Mouse (Mus musculus) heart, postnatal 36 days (tissue): Measurements from ENCODE around the gene Zdhhc17. TPM values are rescaled to one million over a fixed set of nuclear protein-coding genes. Genes with fewer than 3 reads are reported as not detected.

ENCODE experiments used
- DNase-seq, 2 experiments: peaks; one replicate each; pipeline ENCODE4 v3.0.0; 2021 to 2022
- intact Hi-C: fragments of 180-260 bp; cut with DNase I; formaldehyde crosslinking; loops from one replicate; pipeline ENCODE4 v1.15.1; 2025
- total RNA-seq, 2 experiments: library from RNA; stranded (reverse); gene quantifications; 2 replicates each; pipeline ENCODE4 v1.2.3; 2021

The Zdhhc17 gene
- total RNA-seq, 2 experiments from 2014 or later: 24.7 to 27.7 TPM

DNA sequence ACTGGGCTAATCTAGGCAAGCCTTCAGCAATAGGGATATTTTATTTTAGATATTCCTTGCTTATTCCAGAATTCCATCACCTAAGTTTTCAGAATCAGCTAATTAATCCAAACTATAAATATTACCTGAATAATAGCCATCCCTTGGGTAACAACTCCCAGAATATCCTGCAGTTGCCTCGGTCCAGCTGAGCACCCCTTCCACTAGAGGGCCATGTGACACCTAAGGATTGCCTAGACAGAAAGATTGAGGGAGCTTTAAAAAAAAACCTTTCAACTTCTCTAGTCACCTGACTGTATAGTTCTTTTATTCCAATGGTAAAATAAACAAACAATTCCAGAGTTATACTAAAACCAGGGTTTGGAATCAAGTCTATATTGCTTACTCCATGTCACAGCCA is 47.8 kb downstream of the Zdhhc17 start:
- intact Hi-C loops: no loop called here
- no peak for DNase-seq

DNA sequence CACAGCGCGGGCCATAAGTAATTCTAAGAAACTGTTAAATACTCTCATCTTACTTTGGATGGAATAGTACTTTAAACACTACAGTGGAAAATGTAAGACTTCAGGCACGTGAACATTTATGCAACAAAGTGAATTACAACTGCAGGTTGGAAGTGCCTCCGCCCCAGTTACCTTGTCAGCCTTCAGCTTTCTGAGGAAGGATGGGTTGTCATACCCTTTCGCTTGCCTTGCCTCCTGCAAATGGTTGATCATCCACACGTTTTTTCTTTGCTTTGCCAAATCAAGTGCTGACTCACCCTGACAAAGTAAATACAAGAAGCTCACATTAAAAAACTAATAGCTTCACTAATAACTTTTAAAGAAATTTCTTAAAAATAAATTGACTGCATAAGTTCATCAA is 49.1 kb downstream of the Zdhhc17 start:
- intact Hi-C loops: no loop called here
- DNase-seq: no peak

DNA sequence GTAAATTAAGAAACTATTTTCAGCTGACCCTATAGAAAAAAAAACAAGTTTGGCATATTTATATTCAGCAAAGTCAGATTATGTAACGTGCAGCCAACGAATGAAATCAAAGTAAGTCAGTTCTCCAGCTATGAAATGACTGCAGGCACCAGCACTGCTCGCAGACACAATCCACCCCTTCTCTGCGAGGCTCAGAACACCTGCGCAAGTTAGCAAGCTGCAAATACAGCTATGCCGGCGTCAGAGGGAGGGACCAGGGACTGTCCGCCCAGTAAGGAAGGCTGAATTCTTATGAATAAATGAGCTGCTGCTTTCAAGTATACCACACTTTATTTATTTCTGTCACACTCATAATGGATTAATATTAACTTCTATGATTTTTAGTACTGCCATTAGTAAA is 50.2 kb downstream of the Zdhhc17 start:
- intact Hi-C loops: no loop called here
- no peak for DNase-seq

DNA sequence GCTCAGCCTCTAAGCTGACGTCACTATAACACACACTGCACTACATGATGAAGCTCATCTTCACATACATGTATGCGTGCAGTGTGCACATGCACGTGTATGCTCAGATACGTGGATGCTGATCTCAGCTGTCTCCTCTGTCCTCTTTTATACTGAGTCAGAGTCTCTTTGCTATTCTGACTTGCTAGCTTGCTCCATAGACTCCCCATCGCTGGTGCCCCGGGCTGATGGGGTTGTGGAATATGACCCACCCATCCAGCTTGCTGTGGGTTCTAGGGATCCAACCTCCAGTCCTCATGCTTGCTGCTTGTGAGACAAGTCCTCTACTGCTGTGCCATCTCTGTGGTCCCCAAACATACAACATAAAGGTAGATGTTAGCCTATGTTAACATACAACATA is 51.1 kb downstream of the Zdhhc17 start:
- DNase-seq: no peak
- intact Hi-C loops: no loop called here

DNA sequence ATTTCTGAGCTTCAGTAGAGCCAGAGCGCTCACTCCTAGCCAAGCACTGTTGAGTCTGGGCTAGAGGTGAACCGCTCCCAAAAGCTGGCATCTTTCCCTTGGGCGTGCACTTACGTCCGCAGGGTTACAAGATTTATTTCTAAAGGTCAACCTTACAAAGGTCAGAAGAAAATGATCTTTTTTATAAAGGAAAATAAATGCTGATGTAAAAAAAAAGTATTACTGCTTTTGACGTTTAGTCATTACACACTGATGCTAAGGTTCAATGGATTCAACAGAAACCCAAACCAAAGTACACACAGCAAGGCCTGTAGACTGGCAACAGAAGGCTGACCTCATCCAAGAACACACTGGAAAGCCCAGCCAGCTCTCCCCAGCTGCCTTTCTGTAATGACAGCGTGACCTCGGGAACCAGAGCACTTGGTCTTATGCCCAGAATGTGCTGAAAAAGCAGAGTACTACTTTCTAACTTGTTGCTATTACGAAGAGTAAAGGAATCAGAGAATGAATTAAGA is 56.9 kb downstream of the Zdhhc17 start:
- intact Hi-C loops: loop anchor here (5.0 kb wide), 1 partner anchor 36 kb away; the partner anchor contains the start of gene Csrp2
- DNase-seq: peak; percentile 67 to 73

DNA sequence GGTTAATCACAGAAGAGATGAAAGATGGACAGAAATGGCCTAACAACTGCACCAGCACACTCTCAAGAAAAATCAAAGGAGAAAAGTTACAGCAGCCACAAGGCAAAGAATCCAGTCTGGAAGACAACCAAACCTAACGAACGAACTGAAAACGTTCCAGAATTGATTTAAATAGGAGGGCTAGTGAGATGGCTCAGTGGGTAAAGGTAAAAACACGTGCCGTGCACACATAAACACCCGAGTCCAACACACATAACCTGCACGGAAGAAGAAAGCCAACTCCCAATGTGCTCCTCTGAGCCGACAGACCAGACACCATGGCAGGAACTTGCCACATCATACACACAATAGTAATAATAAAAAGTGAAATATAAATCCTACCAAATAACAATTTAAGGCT is 57.7 kb downstream of the Zdhhc17 start:
- DNase-seq: no peak
- intact Hi-C loops: loop anchor here (5.0 kb wide), 1 partner anchor 35 kb away; the partner anchor contains the start of gene Csrp2

DNA sequence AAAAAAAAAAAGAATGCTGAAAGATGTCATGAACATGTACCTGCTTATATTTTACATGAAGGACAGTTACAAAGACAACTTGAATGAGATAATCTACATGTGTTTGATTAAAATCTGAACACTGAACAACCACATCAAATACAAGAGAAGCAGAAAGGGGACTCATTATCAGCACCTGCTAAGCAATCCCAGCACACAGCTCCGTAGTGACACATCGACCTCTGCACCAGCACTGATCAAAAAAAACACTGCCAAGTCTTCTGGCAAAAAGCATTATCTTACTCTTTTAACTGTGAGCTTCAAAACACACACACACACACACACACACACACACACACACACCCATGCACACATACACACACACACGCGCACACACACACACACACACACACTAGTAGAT is 58.2 kb downstream of the Zdhhc17 start:
- DNase-seq: no peak
- intact Hi-C loops: loop anchor here (5.0 kb wide), 1 partner anchor 34 kb away; the partner anchor contains the start of gene Csrp2

DNA sequence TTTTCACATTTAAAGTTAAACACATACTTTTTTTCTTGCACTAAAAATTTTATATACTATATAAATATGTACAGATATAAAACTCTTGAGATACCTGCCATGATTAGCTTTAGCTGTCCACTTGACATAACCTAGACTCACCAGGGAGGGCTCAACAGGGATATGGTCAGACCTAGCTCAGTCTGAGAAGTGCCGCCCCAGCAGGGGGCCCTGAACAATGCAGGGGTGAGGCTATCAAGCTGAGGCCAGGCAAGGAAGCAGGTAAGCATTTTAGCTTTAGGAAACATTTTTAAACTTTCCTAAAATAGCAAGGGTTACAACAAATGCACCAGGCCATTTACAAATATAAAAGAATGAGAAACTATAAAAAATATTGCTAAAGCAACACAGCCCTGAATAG is 58.8 kb downstream of the Zdhhc17 start:
- DNase-seq: no peak
- intact Hi-C loops: loop anchor here (5.0 kb wide), 1 partner anchor 34 kb away; the partner anchor contains the start of gene Csrp2

DNA sequence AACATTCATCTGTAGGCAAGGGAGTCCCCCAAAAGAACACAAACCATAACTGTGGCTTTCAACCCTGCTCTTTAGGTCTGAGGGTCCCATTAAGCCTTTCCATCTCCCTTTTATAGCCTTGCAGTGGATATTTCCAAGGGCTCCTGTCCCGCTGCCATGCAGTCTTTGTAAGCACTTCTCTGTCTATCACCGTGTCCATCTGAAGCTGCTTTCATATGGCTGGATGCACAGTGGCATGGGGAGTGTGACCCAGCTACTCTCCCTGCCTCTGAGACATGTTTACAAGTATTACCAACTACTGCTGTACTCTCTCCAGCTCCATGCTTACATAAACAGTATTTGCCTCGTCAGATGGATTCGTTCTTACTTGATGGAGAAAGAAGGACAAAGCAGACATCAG is 62.4 kb downstream of the Zdhhc17 start:
- no peak for DNase-seq
- intact Hi-C loops: no loop called here

DNA sequence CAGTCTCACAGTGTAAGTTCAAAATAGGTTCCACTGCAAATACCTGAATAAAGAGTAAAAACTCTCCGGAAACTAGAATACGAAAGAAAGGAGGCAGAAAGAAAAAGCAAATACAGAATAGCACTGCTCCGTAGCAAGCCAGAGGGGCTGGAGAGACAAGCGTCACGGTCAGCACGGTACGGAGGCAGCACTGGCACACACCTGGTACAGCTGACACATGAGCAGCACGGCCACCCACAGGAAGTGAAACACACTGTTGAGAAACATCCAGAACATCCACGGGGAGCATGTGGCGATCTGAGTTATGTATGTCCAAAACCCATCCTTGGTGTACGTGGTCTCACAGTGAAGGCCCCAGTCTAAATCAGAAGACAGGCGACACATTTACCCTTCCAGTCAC is 64.0 kb downstream of the Zdhhc17 start:
- intact Hi-C loops: no loop called here
- DNase-seq: no peak

DNA sequence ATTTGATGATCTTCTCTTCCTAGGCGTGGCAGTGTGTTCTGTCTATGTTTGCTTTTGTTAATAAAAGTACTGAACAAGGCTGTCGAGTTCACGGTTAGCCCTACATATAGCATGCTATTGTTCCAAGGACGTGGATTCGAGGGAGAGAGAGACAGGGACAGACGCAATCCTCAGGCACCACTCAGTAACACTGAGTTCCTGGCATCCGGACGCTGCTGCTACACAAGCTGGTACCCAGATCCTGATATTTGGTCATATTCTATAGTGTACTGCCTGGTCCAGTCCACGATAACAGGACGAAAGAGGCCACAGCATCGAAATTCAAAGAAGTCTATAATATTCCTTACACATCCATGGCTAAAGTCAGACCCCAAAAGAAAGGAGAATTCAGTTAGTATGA is 65.8 kb downstream of the Zdhhc17 start:
- intact Hi-C loops: no loop called here
- DNase-seq: no peak

DNA sequence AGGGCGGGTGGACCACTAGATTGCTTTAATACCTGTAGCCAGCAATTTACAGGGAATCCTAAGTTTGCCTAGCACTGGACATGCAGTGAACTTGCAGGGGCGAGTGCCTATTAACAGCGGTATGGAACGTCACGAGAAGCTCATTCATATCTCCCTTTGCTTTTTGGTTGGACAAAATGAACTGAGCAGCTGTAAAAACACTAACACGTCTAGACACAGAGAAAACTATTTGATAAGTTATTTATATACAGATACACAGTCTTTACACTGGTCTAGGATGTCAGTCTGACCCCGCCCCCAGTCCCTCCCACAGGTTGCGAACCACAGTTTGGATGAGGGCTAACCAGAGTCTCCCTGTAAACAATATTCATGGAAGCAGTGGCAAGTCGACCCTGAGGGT is 67.1 kb downstream of the Zdhhc17 start:
- intact Hi-C loops: no loop called here

DNA sequence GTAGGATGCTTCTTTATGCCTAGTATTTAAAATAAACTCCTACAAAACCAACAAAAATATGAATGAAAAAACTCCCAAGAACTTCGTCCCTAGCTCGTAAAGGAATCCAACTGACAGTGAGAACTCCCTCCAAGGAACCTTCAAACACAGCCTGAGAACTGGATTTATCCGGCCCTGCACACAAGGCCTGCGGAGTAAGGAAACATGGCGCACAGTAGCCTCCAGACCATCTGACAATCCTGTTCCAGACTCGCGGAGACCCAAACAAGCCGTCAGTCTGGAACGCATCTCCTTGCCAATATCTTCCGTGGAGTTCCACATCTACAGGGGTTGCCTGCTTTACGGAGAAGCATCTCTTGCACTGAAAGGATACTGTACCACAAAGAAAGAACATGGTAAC is 68.0 kb downstream of the Zdhhc17 start:
- intact Hi-C loops: no loop called here

More for the DNA sequence above, 67.1 kb downstream of the Zdhhc17 start:
- no peak for DNase-seq

DNA sequence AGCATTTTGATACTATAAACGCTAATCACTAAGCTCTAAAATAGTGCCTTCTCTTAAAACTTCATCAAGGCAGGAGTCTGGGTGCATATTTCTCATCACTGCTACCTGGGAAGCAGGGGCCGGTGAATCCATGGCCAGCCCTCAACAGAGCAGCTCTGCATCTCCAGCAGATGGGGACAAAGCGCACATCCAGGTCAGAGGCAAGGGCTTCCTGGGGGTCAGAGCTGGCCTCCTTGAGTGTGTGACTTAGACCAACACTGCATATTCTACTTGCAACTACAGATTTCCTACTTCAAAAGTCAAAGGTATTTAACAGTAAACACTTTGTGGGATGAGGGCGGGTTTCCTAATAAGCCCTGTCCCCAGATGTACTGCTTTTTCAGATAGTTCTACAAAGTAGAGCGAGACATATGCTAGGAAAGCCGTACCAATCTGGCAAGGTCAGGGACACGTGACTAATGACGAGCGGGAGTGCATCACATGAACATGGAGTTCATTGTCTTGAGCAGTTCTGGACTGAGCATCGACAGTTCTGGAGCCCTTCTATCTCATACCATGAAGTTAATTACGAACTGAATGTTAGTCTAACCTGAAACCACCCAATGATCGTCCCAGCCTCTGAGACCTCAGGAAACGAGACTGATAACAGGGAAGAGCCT is 69.1 kb downstream of the Zdhhc17 start:
- intact Hi-C loops: no loop called here
- no peak for DNase-seq

More for the DNA sequence above, 68.0 kb downstream of the Zdhhc17 start:
- no peak for DNase-seq

DNA sequence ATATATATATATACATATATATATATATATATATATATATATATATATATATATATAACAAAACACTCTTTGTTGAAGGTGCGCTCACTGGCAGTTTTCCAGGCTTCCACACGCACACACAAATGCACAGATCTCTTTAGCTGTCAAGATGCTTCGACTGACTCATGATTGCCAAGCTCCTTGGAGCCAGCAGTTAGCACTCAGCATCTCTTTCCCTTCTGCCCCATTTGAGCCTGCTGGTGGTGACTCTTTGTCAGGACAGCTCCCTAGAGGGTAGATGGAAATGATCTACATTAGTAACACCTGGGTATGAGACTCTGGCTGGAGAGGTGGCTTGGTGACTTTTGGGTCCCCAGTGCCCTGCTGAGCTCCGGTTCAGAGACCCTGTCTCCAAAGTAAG is 70.2 kb downstream of the Zdhhc17 start:
- intact Hi-C loops: no loop called here

DNA sequence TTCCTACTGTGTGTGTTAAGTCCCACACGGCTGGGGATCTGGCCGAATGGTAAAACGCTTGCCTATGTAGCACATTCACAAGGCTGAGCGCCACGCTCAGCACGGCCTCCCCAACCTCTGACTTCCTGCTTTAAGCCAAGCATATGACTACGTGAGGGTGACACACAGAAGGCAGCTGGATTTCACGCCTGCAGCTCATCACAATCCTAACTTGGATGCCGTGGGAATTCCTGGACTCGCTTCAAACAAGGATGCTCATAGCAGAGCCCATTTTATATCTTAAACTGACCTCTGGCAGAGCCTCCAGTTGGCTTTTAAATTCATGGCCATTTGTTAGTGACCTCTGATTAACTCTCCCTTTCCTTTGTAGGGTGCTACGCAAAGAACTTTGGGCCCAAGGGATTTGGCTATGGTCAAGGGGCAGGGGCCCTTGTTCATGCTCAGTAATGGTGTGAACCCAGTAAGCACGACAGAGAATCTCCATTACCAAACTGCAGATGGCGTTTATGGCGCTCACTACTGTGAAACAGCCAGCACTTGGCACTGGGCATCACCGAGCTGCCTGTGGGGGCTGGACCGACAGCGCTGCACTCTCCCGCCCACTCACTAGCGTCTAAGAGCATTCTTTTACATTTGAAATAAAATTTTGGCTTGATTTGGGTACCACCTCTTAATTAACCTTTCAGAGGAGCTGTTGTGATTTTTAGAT is 70.9 kb downstream of the Zdhhc17 start:
- intact Hi-C loops: no loop called here
- DNase-seq: no peak

More for the DNA sequence above, 70.2 kb downstream of the Zdhhc17 start:
- DNase-seq: no peak

DNA sequence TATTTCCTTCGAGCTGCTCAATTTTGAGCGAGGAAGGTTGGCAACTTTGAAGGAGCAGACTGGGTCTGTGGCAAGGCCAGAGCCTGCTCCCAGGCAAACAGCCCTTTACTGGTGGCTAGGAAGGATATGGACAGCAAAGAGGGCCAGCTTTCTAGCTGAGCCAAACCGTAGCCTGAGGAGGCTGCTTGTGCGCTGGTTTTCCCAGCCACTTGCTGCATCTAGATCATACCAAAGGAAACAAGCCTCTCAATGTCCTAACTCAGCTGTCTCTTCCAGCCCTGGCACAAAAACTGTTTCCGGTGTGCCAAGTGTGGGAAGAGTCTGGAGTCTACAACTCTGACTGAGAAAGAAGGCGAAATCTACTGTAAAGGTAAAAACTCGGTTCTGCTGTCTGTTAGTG is 71.6 kb downstream of the Zdhhc17 start:
- no peak for DNase-seq
- intact Hi-C loops: no loop called here

DNA sequence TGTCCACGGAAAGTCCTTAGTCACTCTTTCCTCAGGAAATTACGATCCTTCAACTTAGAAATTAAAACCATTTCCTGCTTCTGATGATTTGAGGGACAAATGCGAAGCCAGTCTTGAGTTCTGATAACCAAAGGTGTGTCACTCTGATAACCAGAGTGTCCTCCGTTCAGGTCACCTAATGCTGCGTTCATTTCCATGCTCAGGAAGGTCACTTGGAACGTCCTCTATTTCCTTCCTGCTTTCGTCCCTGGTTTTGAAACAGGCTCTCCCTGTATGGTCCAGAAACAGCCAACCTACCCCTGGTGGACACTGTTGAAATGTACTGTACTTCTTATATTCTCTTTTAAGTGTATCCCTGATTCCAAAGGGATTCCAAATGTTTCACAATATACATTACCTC is 74.3 kb downstream of the Zdhhc17 start:
- intact Hi-C loops: no loop called here
- no peak for DNase-seq

DNA sequence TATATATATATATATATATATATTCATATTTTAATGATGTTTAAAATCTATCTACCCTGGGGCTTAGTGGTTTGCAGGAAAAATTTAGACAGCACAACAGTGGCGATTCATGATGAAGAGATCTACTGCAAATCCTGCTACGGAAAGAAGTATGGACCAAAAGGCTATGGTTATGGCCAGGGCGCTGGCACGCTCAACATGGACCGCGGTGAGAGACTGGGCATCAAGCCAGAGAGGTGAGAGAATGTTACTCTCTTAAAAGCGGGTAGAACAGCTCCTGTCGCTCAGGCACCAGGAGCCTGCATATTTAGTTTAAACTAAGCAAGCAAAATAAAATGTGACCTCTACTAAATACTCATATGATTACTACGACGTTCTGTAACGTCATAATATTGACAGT is 74.9 kb downstream of the Zdhhc17 start:
- DNase-seq: no peak
- intact Hi-C loops: no loop called here

DNA sequence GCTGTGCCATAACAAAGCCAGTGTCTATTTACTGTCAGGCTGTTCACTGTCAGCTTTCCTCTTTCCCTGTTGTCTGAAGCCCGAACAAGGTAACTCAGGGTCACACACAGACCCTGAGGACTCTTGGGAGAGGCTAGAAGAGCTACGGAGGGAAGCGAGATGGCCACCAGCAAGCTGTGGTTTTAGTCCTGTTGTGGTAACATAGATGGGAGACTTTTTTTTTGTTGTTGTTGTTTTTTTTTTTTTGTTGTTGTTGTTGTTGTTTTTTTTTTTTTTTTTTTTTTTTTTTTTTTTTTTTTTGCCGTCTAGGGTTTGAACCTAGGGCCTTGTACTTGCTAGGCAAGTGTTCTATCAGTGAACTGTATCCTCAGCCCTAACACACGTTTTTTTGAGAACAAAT is 76.4 kb downstream of the Zdhhc17 start:
- intact Hi-C loops: no loop called here
- no peak for DNase-seq

DNA sequence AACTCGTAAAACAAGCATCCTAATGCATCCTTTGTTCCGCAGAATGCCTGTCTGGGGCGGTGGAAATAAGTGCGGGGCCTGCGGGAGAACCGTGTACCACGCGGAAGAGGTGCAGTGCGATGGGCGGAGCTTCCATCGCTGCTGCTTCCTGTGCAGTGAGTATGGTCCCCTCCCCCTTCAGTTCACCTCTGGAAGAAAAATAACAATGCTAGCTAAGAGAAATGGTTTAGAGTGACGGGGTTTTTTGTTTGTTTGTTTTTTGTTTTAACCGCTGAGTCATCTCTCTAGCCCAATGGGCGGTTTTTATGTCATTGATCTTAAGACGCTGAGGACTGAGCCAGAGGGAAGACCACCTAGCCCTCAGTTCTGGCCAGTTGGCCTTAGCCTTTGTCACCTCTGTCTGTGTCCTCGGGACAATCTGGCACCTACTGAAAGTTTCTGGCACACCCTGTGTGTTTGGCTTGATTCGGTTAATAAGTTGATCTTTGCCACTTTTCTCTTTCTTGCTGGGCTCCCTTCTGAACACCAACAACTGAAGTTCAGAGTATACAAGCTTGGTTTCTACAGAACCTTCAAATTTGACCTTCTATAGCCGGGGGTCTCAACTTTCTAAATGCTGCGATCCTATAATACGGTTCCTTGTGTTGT is 77.9 kb downstream of the Zdhhc17 start:
- intact Hi-C loops: no loop called here
- no peak for DNase-seq
